Mouse (Mus musculus) kidney, adult 11 months (tissue): ENCODE measurements around the gene Dhx35.
A peak's percentile ranks its signal among the peaks of the same experiment; 100 is the strongest.

Experiments
- DNase-seq: peaks from one replicate; pipeline ENCODE4 v3.0.0; 2022

The Dhx35 gene

DNA sequence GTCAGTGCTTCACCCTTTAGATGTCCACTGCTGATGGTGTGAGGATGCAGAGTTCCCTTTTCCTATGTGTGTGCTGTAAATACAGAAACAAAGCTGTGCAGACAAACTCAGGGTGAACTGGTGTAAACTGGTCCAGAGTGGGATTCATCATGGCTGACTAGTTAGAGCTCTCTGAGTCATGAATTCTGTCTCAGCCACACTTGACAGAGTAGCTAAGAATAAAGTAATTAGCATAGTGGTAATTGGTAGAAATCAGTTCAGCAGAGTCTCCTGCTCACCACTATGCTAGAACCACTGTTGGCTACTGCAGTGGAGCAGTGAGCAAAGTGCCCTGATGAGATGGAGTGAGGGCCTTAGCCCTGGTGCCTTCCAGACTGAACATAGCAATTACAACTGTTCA is 21.1 kb downstream of the Dhx35 start:
- no peak for DNase-seq

DNA sequence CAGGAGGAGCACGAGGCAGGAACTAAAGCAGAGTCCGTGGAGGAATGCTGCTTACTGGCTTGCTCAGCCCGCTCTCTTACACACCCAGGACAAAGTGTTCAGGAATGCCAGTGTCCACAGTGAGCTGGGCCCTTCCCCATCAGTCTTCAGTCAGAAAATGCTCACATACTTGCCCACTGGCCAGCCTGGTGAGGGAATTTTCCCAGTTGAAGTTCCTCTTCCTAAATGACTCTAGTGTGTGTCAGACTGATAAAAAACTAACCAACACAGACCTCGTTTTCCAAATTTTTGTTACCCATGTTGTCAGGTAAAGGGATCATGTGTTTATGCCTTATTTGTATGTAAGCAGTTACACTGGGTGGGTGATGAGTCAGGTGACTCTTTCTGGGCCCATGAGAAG is 21.6 kb downstream of the Dhx35 start:
- no peak for DNase-seq

DNA sequence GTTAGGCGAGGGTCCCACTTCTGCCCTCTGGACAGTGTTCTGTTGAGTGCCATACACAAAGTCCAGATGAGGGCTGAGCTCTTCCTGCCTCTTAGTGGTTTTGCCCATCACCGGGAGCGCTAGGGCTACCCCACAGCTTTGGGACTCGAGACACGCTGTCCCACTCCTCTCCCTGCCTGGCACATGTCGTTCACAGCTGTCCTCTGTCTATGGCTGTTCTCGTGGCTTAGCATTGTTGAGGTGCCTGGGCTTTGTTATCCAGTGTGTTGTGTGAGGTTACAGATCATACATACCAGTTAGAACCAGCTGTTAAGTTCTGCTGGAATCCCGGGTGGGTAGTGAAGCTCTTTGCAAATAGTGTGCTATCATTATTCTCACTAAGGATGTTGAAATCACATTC is 23.1 kb downstream of the Dhx35 start:
- DNase-seq, result no peak

DNA sequence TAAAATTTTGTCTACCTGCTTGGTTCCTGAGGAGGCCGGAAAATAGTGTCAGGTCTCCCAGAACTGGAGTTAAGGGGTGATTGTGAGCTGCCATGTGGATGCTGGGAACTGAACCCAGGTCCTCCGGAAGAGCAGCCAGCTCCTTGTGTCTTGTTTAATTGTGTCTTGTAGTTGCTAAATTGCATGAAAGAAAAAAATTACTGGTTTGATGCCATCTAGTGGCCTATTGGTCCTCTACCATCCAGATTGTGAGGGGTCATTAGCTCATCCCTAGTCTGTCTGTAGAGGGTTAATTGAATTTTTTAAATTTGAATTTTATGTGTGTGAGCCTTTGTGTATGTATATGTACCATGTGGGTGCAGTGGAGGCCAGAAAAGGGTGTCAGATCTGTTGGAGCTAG is 33.5 kb downstream of the Dhx35 start:
- DNase-seq, result no peak

DNA sequence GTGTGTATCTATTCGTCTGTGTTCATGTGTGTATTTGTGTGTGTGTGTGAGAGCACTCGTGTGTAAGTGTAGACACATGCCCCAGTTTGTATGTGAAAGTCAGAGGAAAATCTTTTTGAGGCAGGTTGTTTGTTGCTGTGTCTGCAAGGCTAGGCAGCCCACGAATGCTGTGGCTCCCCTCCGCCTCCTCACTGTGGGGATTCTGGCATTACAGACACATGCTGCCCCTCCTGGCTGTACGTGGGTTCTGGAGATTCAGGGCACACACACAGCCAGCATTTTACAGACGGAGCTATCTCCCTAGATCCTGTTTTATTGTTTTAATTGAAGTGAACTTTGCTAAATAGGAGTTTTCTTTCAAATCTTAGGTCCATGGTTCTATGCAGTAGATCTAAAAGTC is 35.1 kb downstream of the Dhx35 start:
- no peak for DNase-seq

DNA sequence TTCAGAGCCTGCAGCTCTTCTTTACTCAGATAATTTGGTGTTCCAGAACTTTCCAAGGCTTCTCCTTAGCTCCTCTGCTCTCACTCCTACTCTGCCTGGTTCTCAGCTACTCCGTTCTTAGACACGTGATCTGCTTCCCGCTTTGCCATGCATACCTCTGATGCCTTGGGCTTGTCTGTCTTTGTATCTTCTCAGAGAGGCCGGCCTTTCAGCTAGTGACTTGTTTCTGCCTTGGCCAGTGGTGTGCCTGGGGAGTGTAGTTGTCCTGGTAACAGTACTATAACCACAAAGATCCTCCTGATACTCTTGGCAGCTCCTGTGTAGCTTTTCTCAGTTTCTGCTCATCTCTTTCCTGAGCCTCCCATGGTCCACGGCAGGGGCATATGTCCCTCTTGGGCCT is 38.6 kb downstream of the Dhx35 start:
- DNase-seq, result no peak

DNA sequence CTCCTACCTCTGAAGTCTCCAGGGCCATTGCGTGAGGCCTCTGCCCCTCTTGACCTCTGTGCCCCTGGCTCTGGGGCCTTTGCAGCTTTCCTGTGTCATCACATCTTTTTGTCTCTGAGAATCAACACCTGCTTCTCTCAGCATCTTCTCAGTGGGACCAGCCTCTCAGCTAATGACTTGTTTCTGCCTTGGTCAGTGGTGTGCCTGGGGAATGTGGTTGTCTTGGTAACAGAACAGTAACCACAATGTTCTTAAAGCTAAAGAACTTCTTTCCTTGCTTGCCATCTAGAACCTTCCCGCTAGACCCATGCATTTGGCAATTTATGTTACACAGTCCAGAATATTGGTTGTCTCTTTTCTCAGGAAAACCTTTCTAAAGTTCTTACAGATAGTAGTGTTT is 39.0 kb downstream of the Dhx35 start:
- no peak for DNase-seq

DNA sequence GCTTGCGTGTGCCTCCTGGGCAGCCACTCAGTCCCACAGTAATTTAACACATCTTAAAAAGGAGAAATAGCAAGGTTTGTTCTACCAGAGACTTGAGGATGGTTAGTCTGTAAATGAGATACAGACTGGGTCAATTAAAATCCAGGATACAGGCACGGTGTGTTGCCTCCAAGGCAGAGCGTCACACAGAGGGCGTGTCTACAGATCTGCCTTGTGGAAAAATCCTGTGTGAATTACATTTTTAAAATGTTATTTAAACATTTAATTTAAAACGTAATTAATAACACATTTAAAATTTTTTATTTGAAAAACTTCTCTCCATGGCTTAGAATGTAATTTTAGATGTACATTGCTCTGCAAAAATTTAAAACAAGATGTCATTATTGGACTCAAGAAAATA is 48.7 kb downstream of the Dhx35 start:
- DNase-seq, result no peak

DNA sequence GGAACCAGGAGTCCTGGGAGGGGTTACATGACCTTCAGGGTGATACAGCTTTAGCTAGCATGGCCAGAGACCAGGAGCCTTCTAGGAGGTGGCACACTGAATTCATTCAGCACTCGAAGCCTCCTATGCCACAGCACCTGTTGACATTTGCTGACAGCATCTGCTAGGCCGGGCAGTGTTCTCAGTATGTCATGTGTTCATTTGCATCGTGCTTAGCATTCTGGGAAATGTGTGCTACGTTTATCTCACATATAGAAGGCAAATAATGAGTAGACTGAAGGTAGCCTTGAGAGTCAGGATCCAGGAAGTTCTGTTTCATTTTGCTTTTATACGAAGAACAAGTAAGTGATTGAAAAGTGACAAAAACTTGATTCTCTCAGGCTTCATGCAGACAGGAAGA is 50.4 kb downstream of the Dhx35 start:
- DNase-seq, result no peak

DNA sequence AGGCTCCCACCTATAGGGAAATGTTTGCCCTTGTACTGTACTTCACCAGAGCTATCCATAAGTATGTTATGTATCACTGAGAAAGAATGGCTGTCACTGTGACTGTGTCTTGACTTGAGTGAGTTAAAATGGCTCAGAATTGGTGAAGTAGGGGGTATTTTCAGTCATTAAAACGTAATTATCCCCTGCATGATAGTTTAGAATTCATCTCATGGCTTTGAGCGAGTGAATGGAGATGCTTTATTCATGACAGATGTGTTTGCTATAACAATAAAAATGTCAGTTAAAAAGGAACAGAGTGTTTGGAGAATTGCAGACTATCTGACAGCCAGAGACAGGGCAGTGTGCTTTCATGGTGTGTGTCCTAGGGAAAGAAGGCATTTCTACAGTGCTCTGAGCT is 51.6 kb downstream of the Dhx35 start:
- no peak for DNase-seq

DNA sequence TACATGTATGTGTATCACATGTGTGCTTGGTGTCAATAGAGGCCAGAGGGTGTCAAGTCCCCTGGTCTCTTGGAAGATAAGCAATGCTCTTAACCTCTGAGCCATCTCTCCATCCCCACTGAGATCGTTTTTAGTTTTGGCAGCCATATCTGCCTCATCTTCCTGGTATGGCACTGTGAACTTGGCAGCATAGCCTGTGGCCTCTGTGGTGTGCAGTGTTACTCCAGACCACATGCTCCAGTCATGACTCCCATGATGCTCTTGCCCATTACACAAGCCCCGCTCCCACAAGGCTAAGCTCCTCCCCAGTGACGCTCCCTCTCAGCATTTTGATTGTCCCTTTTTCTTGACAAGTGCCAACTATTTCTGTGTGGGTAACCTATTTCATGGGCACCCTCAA is 53.4 kb downstream of the Dhx35 start:
- DNase-seq, result no peak

DNA sequence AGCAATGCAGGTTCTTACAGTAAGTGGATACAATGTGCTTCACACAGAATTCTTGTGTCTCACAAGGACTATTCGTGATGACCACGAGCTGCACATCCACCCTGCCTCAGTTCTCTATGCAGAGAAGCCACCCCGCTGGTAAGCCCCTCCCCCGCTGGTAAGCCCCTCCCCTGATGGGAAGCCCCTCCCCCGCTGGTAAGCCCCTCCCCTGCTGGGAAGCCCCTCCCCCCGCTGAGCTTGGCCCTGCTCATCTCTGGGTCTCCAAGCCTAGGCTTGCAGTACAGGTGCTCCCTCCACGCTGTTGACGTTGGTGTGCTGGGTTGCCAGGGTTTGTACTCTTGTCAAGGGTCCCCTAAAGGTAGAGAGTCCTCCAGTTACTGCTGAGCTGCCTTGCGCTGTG is 54.8 kb downstream of the Dhx35 start:
- DNase-seq, result no peak

DNA sequence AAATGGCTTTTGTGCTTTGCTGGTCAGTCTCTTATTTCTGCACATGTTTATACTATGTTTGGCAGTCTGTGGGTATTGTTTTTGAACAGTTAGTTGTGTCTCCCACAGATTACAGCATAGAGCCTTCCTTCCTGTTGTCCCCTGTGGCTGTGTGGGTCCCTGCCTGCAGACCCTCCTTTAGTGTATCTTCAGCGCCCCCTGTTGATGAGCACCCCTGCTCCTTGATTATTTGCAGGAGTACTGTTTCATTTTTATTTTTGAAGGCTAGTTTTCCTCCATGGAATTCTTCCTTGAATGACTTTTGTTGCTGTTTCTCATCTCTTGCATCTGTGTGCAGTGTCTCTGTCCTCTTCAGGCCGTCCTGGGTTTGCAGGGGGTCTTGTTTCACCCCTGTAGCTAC is 58.0 kb downstream of the Dhx35 start:
- DNase-seq, result no peak

DNA sequence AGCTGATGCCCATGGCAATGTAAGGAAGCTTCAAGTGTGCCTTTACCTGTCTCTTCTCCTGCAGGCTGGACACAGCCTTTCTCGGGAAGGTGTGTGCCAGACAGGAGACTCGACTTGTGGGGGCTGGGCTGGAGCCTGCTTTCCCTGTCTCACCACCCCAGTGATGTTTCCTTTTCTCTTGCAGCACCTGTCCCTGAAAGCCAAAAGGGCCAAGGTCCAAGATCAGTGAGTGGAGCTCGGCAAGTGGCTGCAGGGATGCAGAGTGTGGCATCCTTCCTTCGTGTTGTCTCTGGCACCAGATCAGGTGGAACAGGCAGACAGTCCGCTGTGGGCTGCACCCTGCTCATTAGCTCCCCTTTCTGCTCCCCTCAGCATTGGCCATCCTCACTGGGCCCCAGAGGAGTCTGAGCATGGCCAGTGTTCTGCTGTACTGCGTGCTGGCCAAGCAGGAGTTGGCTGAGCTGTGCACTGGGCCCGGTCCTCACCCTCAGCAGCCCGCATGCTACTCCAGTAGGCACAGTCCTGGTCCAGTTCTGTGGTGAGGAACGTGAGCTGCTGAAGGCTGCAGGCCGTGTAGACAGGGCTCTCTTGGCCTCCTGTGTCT is 62.4 kb downstream of the Dhx35 start:
- no peak for DNase-seq

DNA sequence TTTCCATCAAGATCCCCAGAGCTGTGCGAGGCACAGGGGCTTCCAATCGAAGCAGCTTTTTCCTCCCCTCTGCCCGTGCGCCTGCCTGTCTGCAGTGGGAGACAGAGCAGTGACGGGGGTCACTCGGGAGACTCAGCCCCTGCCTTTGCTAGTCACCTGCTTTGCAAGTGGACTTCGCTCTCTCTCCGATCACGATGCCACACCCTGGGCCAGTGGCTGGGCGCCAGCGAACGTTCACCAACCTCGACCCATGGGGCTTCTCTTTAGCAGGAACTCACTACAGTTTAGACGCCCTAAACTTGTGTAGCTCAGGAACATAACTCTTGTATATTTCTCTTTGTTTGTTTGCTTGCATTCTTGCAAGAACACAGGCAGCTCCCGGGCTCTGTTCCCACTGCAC is 63.0 kb downstream of the Dhx35 start:
- peak; percentile 30 for DNase-seq

DNA sequence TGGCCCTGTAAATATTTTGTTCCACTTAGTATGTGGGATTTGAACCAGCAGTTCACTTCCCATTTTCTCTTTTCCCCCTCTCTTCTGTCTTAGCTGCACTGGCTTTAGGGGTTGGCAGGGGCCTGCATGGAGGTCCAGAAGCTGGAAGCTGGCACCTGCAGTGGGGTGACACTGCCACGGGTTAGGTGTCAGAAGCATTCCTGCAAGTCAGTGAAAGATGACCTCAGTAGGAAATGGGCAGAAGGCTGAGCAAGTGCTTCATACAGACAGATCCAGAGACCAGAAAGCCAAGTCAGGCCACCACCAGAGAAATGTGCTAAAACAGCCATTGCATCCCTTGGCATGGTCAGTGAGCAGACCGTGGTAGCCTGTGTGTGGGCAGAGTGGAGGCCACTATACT is 66.5 kb downstream of the Dhx35 start:
- DNase-seq, result no peak

DNA sequence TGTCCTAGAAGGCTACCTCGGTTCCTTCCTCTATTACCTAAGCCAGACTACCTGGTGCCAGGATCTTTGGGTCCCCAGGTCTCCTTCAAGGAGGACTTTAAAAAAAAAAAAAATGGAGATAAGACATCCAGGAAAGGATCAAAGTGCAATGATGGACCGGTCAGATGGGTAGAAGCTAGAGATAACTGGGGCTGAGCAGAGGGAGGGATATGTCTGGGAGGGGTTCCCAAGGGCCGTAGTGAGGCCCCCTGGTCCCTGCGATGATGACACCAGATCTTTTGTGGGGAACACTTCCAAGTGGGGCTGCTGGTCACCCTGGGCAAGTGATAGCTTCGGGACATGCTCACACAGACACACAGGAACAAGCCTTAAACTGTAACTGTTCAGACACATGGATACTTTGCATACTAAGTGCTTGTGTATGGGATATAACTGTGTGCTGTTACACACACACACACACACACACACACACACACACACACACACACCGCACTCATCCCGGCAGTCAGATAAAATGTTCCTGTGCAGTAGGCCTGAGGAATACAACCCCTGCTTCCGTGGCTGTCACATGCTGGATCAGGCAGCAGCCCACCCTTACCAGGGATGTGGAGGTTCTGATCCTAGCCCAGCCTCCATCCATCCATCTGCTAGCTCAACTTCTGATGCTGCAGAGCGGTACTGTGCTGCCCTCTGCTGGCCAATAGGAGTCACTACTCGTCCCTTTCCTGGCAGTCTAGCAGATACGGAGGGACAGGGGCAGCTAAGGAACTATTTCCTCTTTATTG is 68.9 kb downstream of the Dhx35 start:
- peak; percentile 11 for DNase-seq

DNA sequence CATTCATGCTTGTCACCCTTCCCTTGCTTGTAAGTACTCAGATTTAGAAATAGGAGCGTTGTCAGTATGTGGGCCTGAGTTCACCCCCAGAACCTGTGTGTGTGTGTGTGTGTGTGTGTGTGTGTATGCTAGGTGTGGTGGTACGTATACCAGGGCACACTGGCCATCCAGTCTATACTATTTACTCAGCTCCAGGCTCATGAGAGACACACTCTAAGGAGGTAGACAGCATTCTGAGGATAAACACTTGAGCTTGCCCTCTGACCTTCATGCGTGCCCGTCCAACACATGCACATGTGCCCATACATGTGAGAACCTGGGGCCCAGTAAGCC is 69.5 kb downstream of the Dhx35 start:
- DNase-seq, result no peak

DNA sequence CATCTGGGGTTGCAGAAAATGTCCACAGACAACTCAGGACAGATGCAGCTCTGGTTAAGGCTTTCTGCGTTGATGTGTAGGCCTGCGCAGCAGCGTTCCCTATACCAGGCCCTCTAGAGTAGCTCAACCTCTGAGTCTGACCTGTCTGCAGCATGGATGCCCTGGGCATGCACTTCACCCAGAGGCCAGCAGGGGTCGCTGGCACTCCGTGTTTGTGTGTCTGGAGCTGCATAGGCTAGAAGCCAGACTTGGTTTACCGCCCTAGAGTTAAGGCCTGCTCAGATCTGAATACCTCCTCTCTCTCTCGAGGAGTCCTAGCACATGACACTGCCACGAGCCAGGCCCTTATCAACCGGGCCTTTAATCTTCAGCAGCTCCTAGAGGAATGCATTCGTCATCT is 70.8 kb downstream of the Dhx35 start:
- DNase-seq, result peak; percentile 40

DNA sequence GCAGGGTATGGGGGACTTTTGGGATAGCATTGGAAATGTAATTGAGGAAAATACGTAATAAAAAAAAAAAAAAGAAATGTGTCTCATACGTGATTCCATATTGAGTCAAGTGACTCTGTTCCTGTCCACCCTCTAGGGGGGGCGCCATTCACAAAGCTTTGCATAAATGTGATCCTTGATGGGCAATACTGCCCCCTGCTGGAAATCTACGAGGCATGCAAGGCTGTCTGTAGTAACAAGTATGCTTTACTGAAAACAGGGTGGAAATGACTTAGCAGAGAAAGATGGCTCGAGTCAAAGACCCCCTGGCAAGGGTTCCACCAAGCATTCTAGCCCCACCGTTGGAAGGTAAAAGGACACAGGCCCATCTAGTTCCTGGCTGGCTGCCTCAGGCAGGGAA is 92.0 kb downstream of the Dhx35 start:
- DNase-seq, result no peak

DNA sequence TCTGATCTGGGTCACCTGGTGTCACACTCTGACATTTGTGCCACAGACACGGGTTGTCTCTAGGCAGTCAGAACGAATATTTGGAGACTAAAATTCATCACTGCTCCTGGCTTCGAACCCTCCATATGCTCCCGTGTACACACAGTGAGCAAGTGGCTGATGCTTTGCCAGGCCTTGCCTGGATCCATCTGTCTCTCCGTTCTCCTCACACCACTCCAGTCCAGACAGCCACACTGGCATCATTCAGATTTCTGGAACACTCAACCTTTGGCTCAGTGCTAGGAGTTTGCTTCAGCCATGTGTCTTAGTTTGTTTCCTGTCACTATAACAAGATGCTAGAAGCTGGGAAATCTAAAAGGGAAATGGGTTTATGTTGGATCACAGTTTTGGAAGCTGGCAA is 93.9 kb downstream of the Dhx35 start:
- no peak for DNase-seq

DNA sequence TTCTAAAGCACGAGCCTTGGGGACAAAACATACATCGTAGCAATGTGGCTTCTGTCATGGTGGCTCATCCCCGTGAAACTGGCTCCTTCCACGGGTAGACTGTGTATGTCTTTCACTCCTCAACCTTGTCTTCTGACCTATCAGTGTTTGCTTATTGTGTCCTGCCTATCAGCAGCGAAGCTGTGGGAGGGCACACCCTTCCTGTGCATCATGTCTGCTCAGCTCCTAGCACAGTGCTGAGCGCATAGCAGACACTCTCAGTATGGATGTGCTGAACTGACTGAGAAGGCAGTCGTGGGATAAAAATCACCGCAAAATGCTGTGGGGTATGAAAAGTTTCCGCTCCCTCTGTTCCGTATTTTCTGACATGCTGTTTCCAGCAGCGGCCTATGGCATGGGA is 94.6 kb downstream of the Dhx35 start:
- DNase-seq, result no peak

DNA sequence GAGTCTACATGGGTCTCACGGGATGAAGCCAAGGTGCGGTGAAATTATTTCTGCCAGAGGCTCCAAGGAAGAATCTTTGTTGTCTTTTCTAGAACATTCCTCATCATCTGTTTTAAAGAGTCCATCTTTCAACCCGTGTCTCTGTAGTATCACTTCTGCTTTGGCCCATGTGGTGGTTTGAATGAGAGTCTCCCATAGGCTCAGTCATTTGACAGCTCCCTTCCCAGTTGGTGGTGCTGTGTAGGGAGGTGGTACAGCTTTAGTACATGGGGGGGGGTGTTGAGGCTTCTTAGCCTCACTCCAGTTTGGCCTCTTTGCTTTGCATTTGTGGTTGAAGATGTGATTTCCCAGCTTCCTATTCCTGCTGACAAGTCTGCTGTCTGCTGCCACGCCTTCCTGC is 96.7 kb downstream of the Dhx35 start:
- DNase-seq, result no peak

DNA sequence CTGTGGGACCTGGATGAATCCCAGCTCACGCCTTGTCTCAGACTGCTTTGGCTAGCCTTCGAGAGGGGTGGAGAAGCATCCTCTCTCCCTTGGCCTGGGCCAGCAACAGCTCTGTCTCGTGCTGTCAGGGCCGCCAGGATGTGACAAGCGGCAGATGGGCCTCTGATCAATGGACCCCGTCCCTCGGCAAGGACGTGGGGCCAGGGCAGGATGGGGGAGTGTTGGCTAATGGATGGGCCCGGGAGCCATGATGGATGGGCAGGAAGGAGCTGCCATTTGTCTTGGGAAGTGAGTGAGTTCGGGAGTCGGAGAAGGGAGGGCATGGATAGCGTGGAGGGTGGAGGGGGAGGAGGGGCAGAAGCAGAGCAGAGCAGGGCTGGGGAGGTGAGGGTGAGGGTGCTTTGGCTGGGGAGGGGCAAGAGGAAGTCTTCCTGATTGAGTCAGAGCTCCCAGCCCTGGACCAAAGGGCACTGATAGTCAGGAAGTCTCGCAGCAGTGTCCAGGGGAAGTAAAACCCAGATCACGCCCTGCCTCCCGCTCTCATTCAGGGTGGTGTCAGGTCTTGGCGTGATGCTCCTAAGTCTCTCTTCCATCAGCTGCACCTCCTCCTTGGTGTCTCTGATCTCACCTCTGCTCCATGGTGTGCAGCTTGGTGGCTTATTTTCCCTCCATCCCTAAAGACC is 98.7 kb downstream of the Dhx35 start:
- no peak for DNase-seq
